Mouse (Mus musculus) retina, adult 2 months (tissue): ENCODE data around the gene Mfsd6.

ENCODE experiments used
- DNase-seq: peaks from one replicate; pipeline ENCODE4 v3.0.0-alpha.2; 2012; ENCODE audit warnings: low read depth, low spot score

Gene Mfsd6

GRCm38 (mm10) chr1:52727056-52727900 lies at the start of gene Mfsd6:
TSS of gene Mfsd6 (minus strand) at chr1:52727462.
- no peak for DNase-seq

GRCm38 (mm10) chr1:52765176-52766111 lies 38.2 kb upstream of the Mfsd6 start:
- no peak for DNase-seq

- DNase-seq, result no peak
Measured at GRCm38 (mm10) chr1:52763894-52764809, 36.9 kb upstream of the Mfsd6 start.

GRCm38 (mm10) chr1:52758174-52758573 lies 30.9 kb upstream of the Mfsd6 start:
- no peak for DNase-seq

- DNase-seq, result no peak
Measured at GRCm38 (mm10) chr1:52754331-52754730, 27.1 kb upstream of the Mfsd6 start.

- no peak for DNase-seq
Measured at GRCm38 (mm10) chr1:52753828-52754227, 26.6 kb upstream of the Mfsd6 start.

- DNase-seq, result no peak
Measured at GRCm38 (mm10) chr1:52752706-52753105, 25.4 kb upstream of the Mfsd6 start.

- DNase-seq, result no peak
Measured at GRCm38 (mm10) chr1:52751634-52752033, 24.4 kb upstream of the Mfsd6 start.

GRCm38 (mm10) chr1:52749978-52750377 lies 22.7 kb upstream of the Mfsd6 start:
- DNase-seq, result no peak

- no peak for DNase-seq
Measured at GRCm38 (mm10) chr1:52748260-52748659, 21.0 kb upstream of the Mfsd6 start.

GRCm38 (mm10) chr1:52742567-52742966 lies 15.3 kb upstream of the Mfsd6 start:
- DNase-seq, result no peak

- DNase-seq, result no peak
Measured at GRCm38 (mm10) chr1:52734208-52734607, 6.9 kb upstream of the Mfsd6 start.

GRCm38 (mm10) chr1:52730258-52730657 lies 3.0 kb upstream of the Mfsd6 start:
- DNase-seq, result no peak

GRCm38 (mm10) chr1:52728857-52729489 lies 1.7 kb upstream of the Mfsd6 start:
- no peak for DNase-seq

GRCm38 (mm10) chr1:52726371-52727055 lies 749 bp downstream of the Mfsd6 start:
- DNase-seq, result no peak

GRCm38 (mm10) chr1:52722586-52722985 lies 4.7 kb downstream of the Mfsd6 start:
- DNase-seq, result no peak

GRCm38 (mm10) chr1:52719096-52719495 lies 8.2 kb downstream of the Mfsd6 start:
- no peak for DNase-seq

GRCm38 (mm10) chr1:52718068-52718748 lies 9.1 kb downstream of the Mfsd6 start:
- no peak for DNase-seq

GRCm38 (mm10) chr1:52714451-52714850 lies 12.8 kb downstream of the Mfsd6 start:
- DNase-seq, result no peak

- no peak for DNase-seq
Measured at GRCm38 (mm10) chr1:52714021-52714420, 13.2 kb downstream of the Mfsd6 start.
